In the genomic region with DNA sequence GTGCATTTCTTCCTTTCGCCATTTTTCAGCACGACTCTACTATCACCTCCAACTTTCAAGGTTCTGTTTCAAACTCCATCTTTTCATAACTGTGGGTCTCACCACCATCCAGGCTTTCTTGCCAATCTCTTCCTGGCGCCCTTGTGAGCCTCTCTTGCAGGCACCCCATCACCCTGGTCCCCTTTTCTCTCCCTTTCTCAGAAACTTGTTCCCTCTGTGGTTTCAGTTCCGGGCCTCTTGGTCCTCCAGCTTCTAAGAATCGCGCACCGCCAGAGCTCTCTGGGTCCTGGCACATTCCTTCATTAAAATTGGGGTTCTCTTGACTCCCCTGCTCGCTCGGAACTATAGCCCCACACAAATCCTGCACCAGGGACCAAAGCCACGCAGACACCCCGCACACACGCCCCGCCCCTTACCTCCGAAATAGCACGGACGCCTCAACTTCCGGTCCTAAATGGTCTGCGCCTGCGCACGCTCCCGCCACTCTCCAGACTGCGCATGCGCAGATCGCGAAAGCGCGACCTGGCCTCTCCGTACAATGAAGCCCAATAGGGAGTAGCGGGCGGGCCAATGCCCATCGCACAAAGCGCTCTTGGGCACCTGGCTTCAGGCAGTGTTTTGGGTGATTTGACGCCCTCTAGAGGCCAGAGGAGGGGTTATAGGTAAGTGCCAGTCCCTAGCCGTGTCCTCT, we compare ENCODE assay signal across 8 mouse cellular contexts. TPM values are rescaled to one million over a fixed set of nuclear protein-coding genes. Genes with fewer than 3 reads are reported as not detected.
DNase-seq lines count a peak whose midpoint lies in the region; ATAC-seq and TF ChIP-seq lines count a peak whose summit lies in the region.

A gene (minus strand): TSS at position 456 of the 691 bp plus-strand sequence.

- peak within 1 kb of the TSS; percentile 69 for H3K4me2 ChIP-seq in embryonic facial prominence, embryonic 14.5 days (ENCODE audit: low read depth, low read length)
- H3K4me2 ChIP-seq in limb, embryonic 13.5 days (replicated peaks), result peak within 1 kb of the TSS; percentile 68
- H3K4me2 ChIP-seq in midbrain, embryonic 16.5 days (ENCODE audit: low read length), result peak within 1 kb of the TSS; percentile 76

- peak; percentile 55 for TF ChIP-seq CTCF in heart, adult 2 months (IDR thresholded peaks at IDR 0.05)

- no peaks in the 10 kb centered on the region for H3K79me2 ChIP-seq in heart, adult 2 months (replicated peaks; ENCODE audit: control insufficient read depth, insufficient read depth, low read length)

- peaks cover 8% of the 10 kb centered on the region for H3K4me1 ChIP-seq in embryonic facial prominence, embryonic 14.5 days (ENCODE audit: control insufficient read depth, insufficient read depth, low read length)
- no peaks in the 10 kb centered on the region; the same call in 1 of the 2 replicates for H3K4me1 ChIP-seq in heart, adult 2 months (ENCODE audit: control insufficient read depth, insufficient read depth, low read length)
- H3K4me1 ChIP-seq in limb, embryonic 13.5 days, result peaks cover 7% of the 10 kb centered on the region
- H3K4me1 ChIP-seq in midbrain, embryonic 16.5 days (ENCODE audit: control insufficient read depth, insufficient read depth, low read length), result peaks cover 10% of the 10 kb centered on the region

- H3K9ac ChIP-seq in embryonic facial prominence, embryonic 14.5 days (ENCODE audit: low read depth, low read length), result peak within 1 kb of the TSS; percentile 89
- peak within 1 kb of the TSS; percentile 77 for H3K9ac ChIP-seq in heart, adult 2 months (ENCODE audit: low read depth, low read length)
- peak within 1 kb of the TSS; percentile 79 for H3K9ac ChIP-seq in limb, embryonic 13.5 days
- H3K9ac ChIP-seq in midbrain, embryonic 16.5 days (ENCODE audit: low read depth, low read length), result peak within 1 kb of the TSS; percentile 67

- no peaks in the 10 kb centered on the region for H3K27me3 ChIP-seq in embryonic facial prominence, embryonic 14.5 days (replicated peaks; ENCODE audit: control insufficient read depth, insufficient read depth, low read length)
- H3K27me3 ChIP-seq in heart, adult 2 months (ENCODE audit: control insufficient read depth, insufficient read depth, low read length), result no peaks in the 10 kb centered on the region
- no peaks in the 10 kb centered on the region for H3K27me3 ChIP-seq in limb, embryonic 13.5 days
- no peaks in the 10 kb centered on the region for H3K27me3 ChIP-seq in midbrain, embryonic 16.5 days (ENCODE audit: control insufficient read depth, insufficient read depth, low read depth, low read length)

- H3K36me3 ChIP-seq in embryonic facial prominence, embryonic 14.5 days (ENCODE audit: control insufficient read depth, insufficient read depth, low read length), result peaks cover 13% of the 10 kb centered on the region
- no peaks in the 10 kb centered on the region for H3K36me3 ChIP-seq in heart, adult 2 months (ENCODE audit: control insufficient read depth, insufficient read depth, low read length)
- peaks cover 20% of the 10 kb centered on the region for H3K36me3 ChIP-seq in limb, embryonic 13.5 days
- peaks cover 10% of the 10 kb centered on the region for H3K36me3 ChIP-seq in midbrain, embryonic 16.5 days (ENCODE audit: control insufficient read depth, insufficient read depth, low read length)

- WGBS in embryonic facial prominence, embryonic 14.5 days, result 2% methylated on average over 34 of the region's 34 CpGs
- WGBS in heart, adult 2 months, result under 1% methylated on average over 34 of the region's 34 CpGs
- WGBS in limb, embryonic 13.5 days, result 1% methylated on average over 34 of the region's 34 CpGs
- under 1% methylated on average over 34 of the region's 34 CpGs for WGBS in midbrain, embryonic 16.5 days

- TF ChIP-seq EP300 in heart, adult 2 months (IDR thresholded peaks at IDR 0.05; ENCODE audit: insufficient read depth, low read depth, low read length), result 0 out of 2 replicates have a peak, but pooled peaks have one; percentile 17

- H3K9me3 ChIP-seq in embryonic facial prominence, embryonic 14.5 days (ENCODE audit: control insufficient read depth, low read length), result no peaks in the 10 kb centered on the region
- no peaks in the 10 kb centered on the region for H3K9me3 ChIP-seq in limb, embryonic 13.5 days
- H3K9me3 ChIP-seq in midbrain, embryonic 16.5 days (replicated peaks; ENCODE audit: control insufficient read depth, low read length, poor library complexity, severe bottlenecking), result no peaks in the 10 kb centered on the region

- peak within 1 kb of the TSS; percentile 88 for H3K27ac ChIP-seq in embryonic facial prominence, embryonic 14.5 days (replicated peaks; ENCODE audit: low read depth, low read length)
- peak within 1 kb of the TSS; percentile 89 for H3K27ac ChIP-seq in heart, adult 2 months
- H3K27ac ChIP-seq in limb, embryonic 13.5 days, result peak within 1 kb of the TSS; percentile 85
- peak within 1 kb of the TSS; percentile 71 for H3K27ac ChIP-seq in midbrain, embryonic 16.5 days (ENCODE audit: low read length)

- peak; percentile 98 for ATAC-seq in embryonic facial prominence, embryonic 14.5 days (ENCODE audit: low read depth)
- ATAC-seq in limb, embryonic 13.5 days (ENCODE audit: low FRiP score, low read depth), result peak; percentile 94
- peak; percentile 97 for ATAC-seq in midbrain, embryonic 16.5 days

- DNase-seq in 3T3-L1 (ENCODE audit: low read depth, low spot score), result peak; percentile 95
- peak; percentile 87 to 89 for DNase-seq in adrenal gland, postnatal 4 days (ENCODE audit: low spot score in 2 of 2)
- DNase-seq in embryonic facial prominence, embryonic 14.5 days (ENCODE audit: low spot score), result peak; percentile 96
- DNase-seq in heart, adult 2 months, result peak; percentile 96 to 97
- peak; percentile 96 for DNase-seq in kidney, adult 8-10 months
- peak; percentile 91 to 97 for DNase-seq in spleen, postnatal 10 days (ENCODE audit: low spot score in 2 of 2)

- intact Hi-C loops in heart, adult 2 months (cut with DNase I), result no loop called here

- peak; percentile 77 for TF ChIP-seq POLR2A in heart, adult 2 months (IDR thresholded peaks at IDR 0.05; ENCODE audit: insufficient read depth, low read depth, low read length)

- H3K4me3 ChIP-seq in embryonic facial prominence, embryonic 14.5 days (ENCODE audit: low read depth, low read length), result peak within 1 kb of the TSS; percentile 77
- H3K4me3 ChIP-seq in heart, adult 2 months, result peak within 1 kb of the TSS; percentile 57
- peak within 1 kb of the TSS; percentile 70 for H3K4me3 ChIP-seq in limb, embryonic 13.5 days
- peak within 1 kb of the TSS; percentile 60 for H3K4me3 ChIP-seq in midbrain, embryonic 16.5 days (ENCODE audit: low read depth, low read length)

RNA-seq across cellular contexts. Expression of the gene that starts here (rescaled TPM):
- 10 to 100 TPM; 20.9 to 21.9 TPM for total RNA-seq in adrenal gland, postnatal 4 days (2021)
- 9.2 and 11.3 TPM in 2 replicates for polyA plus RNA-seq in embryonic facial prominence, embryonic 14.5 days (2014; fragmentation: Nextera tagmentation; extraction: Ambion mirVana)
- total RNA-seq in heart, adult 2 months (2021), result 1 to 10 TPM; 6.1 to 8.9 TPM
- 13.2 and 15.8 TPM in 2 replicates for polyA plus RNA-seq in heart, adult 2 months (2012; rRNA removed)
- 13.1 and 14.5 TPM in 2 replicates for polyA plus RNA-seq in limb, embryonic 13.5 days (2015; fragmentation: Nextera tagmentation; extraction: Ambion mirVana)
- polyA plus RNA-seq in midbrain, embryonic 16.5 days (2015; fragmentation: Nextera tagmentation; extraction: Ambion mirVana), result 13.6 and 14.3 TPM in 2 replicates

Comparison
In these comparisons a context has a peak if more than half of its experiments do, and no peak if none do; other contexts are left out.
1. Peak in every context shown above with its lines: DNase-seq, ATAC-seq, H3K4me3 ChIP-seq and H3K27ac ChIP-seq.